Mouse (Mus musculus) myocyte (in vitro differentiated cells): Measurements from ENCODE around the gene Farp2.

Source experiments
- E2F4 ChIP-seq: IDR thresholded peaks from one replicate; pipeline ENCODE4 v1.6.1; 2011; ENCODE audit warnings: mild to moderate bottlenecking, control low read depth, moderate library complexity; ENCODE audit not compliant: insufficient read depth
- MAX ChIP-seq: IDR thresholded peaks from one replicate; pipeline ENCODE4 v1.6.1; 2011; ENCODE audit warnings: low read depth, mild to moderate bottlenecking, control low read depth
- POLR2A ChIP-seq: IDR thresholded peaks from one replicate; pipeline ENCODE4 v1.6.1; 2011; ENCODE audit warnings: low read depth, mild to moderate bottlenecking, control low read depth, moderate library complexity; ENCODE audit not compliant: insufficient read length
- SRF ChIP-seq: IDR thresholded peaks from one replicate; pipeline ENCODE4 v1.6.1; 2011; ENCODE audit warnings: low read depth; ENCODE audit not compliant: control insufficient read depth, insufficient read length
- USF1 ChIP-seq: IDR thresholded peaks from one replicate; pipeline ENCODE4 v1.6.1; 2011; ENCODE audit warnings: low read depth, mild to moderate bottlenecking, control low read depth, moderate library complexity

GRCm38 (mm10) chr1:93657025-93657360, 145.1 kb downstream of the Farp2 start:
- TF ChIP-seq MAX: no peak
- no peak for TF ChIP-seq POLR2A
- TF ChIP-seq SRF: no peak
- no peak for TF ChIP-seq E2F4
- TF ChIP-seq USF1: no peak
